Mouse (Mus musculus) bone marrow macrophage, adult 2 months (primary cell): ENCODE measurements around the gene Ppp1r14b.

Experiments
- CTCF ChIP-seq: IDR thresholded peaks from 2 replicates; pipeline ENCODE4 v1.5.1; 2012; ENCODE audit warnings: low read depth, mild to moderate bottlenecking, low read length, moderate library complexity
- POLR2A ChIP-seq: IDR thresholded peaks from 2 replicates; pipeline ENCODE4 v1.6.1; 2012; ENCODE audit warnings: mild to moderate bottlenecking, low read depth, low read length, borderline replicate concordance

- TF ChIP-seq POLR2A (no peak; the same call in 1 of the 2 replicates), CTCF (no peak)
These were observed 33.2 kb upstream of the Ppp1r14b start, which contains the start of gene Bad for GRCm38 (mm10) chr19:6941372-6942248.
